Mouse (Mus musculus): ENCODE measurements at regions not wholly inside any gene's neighbourhood (a gene's known extent, or its start where the extent isn't known, plus 50 kb on each side); places are given as distances from the start of the nearest gene placed in this dataset.

- ATAC-seq (replicated peaks in 1 of 2; ENCODE audit: insufficient read depth in 1 of 2, low FRiP score in 2 of 2, low TSS enrichment in 1 of 2, low read depth in 1 of 2, poor library complexity in 2 of 2, severe bottlenecking in 2 of 2), result peak in 1 of 2 experiments; percentile 22; a peak in 1 of 4 replicates
Observed at GRCm38 (mm10) chr13:41910236-41910635, 62.8 kb upstream of the Adtrp start.

- no peak for ATAC-seq (replicated peaks in 1 of 2; ENCODE audit: insufficient read depth in 1 of 2, low FRiP score in 2 of 2, low TSS enrichment in 1 of 2, low read depth in 1 of 2, poor library complexity in 2 of 2, severe bottlenecking in 2 of 2)
Observed at GRCm38 (mm10) chr13:41907027-41907426, 59.5 kb upstream of the Adtrp start.

GRCm38 (mm10) chr13:41903286-41903685 lies 55.8 kb upstream of the Adtrp start:
- no peak for ATAC-seq (replicated peaks in 1 of 2; ENCODE audit: insufficient read depth in 1 of 2, low FRiP score in 2 of 2, low TSS enrichment in 1 of 2, low read depth in 1 of 2, poor library complexity in 2 of 2, severe bottlenecking in 2 of 2)

GRCm38 (mm10) chr13:41899837-41900463 lies 52.5 kb upstream of the Adtrp start:
- ATAC-seq (replicated peaks in 1 of 2; ENCODE audit: insufficient read depth in 1 of 2, low FRiP score in 2 of 2, low TSS enrichment in 1 of 2, low read depth in 1 of 2, poor library complexity in 2 of 2, severe bottlenecking in 2 of 2), result no peak

GRCm38 (mm10) chr13:41899281-41899680 lies 51.8 kb upstream of the Adtrp start:
- no peak for ATAC-seq (replicated peaks in 1 of 2; ENCODE audit: insufficient read depth in 1 of 2, low FRiP score in 2 of 2, low TSS enrichment in 1 of 2, low read depth in 1 of 2, poor library complexity in 2 of 2, severe bottlenecking in 2 of 2)

GRCm38 (mm10) chr13:41897481-41898317 lies 50.2 kb upstream of the Adtrp start:
- no peak for ATAC-seq (replicated peaks in 1 of 2; ENCODE audit: insufficient read depth in 1 of 2, low FRiP score in 2 of 2, low TSS enrichment in 1 of 2, low read depth in 1 of 2, poor library complexity in 2 of 2, severe bottlenecking in 2 of 2)
